Mouse (Mus musculus): ENCODE measurements around the gene Slc2a3. TPM values are rescaled to one million over a fixed set of nuclear protein-coding genes. Genes with fewer than 3 reads are reported as not detected.
A peak's percentile ranks its signal among the peaks of the same experiment; 100 is the strongest.
"Not testable (repeated sequence)": the region's sequence is repeated elsewhere in the genome, so short reads cannot be mapped to it uniquely, and the experiment has no call there.

Gene Slc2a3
- polyA plus RNA-seq, 1 experiment, result 101 TPM

DNA sequence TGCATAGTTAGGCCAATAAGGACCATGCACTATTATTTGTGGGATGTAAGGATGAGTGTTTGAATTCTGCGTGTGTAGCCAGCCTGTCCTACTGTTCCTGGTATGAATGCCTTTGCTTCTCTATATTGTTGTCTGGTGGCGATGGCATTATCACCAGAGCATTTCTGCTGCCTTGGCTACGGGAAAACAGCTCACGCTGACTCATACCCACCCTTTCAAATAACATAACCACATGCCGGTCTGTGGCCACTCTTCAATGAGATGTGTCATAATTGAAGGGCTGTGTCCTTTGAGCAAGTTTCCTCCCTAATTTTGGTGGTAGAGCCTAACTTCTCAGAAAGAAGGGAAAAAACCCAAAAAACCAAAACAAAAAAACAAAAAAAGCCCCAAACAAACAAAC lies 42.7 kb downstream of the Slc2a3 start:
- no peaks in the 10 kb centered on the region; the same call in 1 of the 2 replicates for H3K4me1 ChIP-seq (ENCODE audit: control insufficient read depth, insufficient read depth, low read length)
- TF ChIP-seq POLR2A (IDR thresholded peaks at IDR 0.05; ENCODE audit: extremely low read depth, insufficient read depth, low read length) (no peak), CTCF (IDR thresholded peaks at IDR 0.05; ENCODE audit: extremely low read depth, insufficient read depth, low read length) (no peak)
- H3K27ac ChIP-seq (ENCODE audit: insufficient read depth, low read length), result no peak overlapping the region
- H3K4me3 ChIP-seq (ENCODE audit: insufficient read depth, low read length), result no peak overlapping the region

DNA sequence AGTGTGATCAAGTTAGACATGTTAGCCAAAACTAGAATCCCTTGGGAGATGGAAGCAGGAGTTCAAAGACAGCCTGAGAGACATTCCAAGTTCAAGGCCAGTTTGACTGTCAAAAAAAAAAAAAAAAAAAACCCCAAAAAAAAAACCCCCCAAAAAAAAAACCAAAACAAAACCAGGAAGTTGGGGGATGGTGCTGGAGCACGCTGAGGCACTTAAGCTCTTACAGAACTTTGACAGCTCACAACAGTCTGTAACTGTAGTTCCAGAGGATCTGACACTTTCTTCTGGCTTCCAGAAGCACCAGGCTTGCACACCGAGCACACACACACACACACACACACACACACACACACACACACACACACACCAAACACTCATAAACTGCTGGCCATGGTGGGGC lies 45.5 kb downstream of the Slc2a3 start:
- Histone ChIP-seq H3K4me3 (ENCODE audit: insufficient read depth, low read length) (no peak overlapping the region), H3K27ac (ENCODE audit: insufficient read depth, low read length) (no peak overlapping the region), H3K4me1 (ENCODE audit: control insufficient read depth, insufficient read depth, low read length) (no peaks in the 10 kb centered on the region; the same call in 1 of the 2 replicates)
- TF ChIP-seq CTCF (IDR thresholded peaks at IDR 0.05; ENCODE audit: extremely low read depth, insufficient read depth, low read length) (no peak), POLR2A (IDR thresholded peaks at IDR 0.05; ENCODE audit: extremely low read depth, insufficient read depth, low read length) (no peak)

DNA sequence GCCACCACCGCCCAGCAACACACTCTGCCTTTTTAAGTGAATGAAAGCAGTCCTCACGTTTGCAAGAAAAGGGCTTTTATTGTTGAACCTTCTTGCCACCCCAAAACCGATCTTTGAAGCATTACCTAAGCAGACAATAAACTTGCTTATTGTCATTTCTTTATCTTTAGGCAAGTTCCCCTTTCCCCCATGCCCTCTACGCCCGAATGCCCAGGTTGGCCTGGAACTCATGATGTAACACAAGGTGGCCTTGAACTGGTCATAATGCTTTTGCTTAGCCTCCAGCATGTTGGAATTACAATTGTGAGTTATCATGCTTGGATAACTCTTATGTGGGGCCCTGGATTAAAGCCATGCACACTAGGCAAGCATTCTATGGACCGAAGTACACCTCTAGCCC lies 50.9 kb downstream of the Slc2a3 start:
- Histone ChIP-seq H3K27ac (ENCODE audit: insufficient read depth, low read length) (no peak overlapping the region), H3K4me3 (ENCODE audit: insufficient read depth, low read length) (no peak overlapping the region), H3K4me1 (ENCODE audit: control insufficient read depth, insufficient read depth, low read length) (no peaks in the 10 kb centered on the region)
- TF ChIP-seq POLR2A (IDR thresholded peaks at IDR 0.05; ENCODE audit: extremely low read depth, insufficient read depth, low read length) (no peak), CTCF (IDR thresholded peaks at IDR 0.05; ENCODE audit: extremely low read depth, insufficient read depth, low read length) (no peak)

DNA sequence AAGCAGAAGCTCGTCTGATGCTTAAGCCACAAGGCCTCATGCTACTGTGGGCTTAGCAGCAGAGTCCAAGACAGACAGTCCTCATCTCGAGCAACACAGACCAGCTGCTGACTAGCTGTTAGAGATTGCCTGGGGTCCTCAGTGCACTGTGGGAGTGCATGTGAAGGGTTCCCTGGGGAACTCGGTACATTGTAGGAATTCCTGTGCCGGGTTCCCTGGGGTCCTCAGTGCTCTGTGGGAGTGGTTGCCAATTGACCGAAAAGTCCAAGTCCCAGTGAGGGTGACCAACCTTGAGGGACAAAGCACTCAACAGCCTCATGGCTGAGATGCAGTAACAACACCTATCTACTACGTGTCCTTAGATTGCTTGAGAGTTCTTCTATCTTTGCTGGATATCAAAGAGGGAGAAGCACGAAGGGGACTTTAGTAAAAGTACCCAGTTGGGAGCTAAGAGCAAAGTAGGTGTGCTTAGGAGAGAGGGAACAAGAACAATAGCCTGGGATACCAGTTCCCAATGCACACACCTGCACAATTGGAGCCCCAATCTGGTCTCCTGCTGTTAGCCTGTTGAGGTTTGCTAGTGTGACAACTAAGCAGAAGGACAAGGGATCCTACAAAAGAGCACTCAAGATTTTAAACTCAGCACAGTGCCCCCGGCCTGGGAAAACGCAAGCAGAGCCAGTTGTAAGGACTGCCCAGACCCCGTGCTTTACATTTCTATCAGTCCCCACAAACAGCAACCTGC lies 56.8 kb downstream of the Slc2a3 start:
- no peak overlapping the region for H3K4me3 ChIP-seq (ENCODE audit: insufficient read depth, low read length)
- no peak overlapping the region for H3K27ac ChIP-seq (ENCODE audit: insufficient read depth, low read length)
- peaks cover 5% of the 10 kb centered on the region for H3K4me1 ChIP-seq (ENCODE audit: control insufficient read depth, insufficient read depth, low read length)
- no peak for TF ChIP-seq CTCF (IDR thresholded peaks at IDR 0.05; ENCODE audit: extremely low read depth, insufficient read depth, low read length)
- TF ChIP-seq POLR2A (IDR thresholded peaks at IDR 0.05; ENCODE audit: extremely low read depth, insufficient read depth, low read length), result no peak

DNA sequence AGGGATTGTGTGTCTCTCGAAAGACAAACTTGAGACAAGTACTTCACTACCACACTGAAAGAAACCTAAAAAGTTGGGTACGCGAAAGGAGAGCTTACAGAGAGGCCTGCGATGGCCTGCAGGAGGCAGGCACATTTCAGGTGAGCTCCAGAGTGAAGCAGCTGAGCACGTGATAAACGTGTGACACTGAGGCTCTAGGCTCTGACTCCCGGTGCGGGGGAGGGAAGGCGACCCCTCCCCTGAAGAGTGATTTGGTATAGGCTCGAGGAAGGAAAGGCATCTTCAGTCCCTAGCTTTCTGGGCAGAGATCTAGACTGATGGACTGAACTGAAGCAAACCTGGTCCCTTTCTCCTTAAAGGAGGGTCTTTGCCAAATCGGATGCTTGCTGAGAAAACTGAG lies 58.1 kb downstream of the Slc2a3 start:
- Histone ChIP-seq H3K4me1 (ENCODE audit: control insufficient read depth, insufficient read depth, low read length) (peaks cover 5% of the 10 kb centered on the region), H3K4me3 (ENCODE audit: insufficient read depth, low read length) (no peak overlapping the region), H3K27ac (ENCODE audit: insufficient read depth, low read length) (no peak overlapping the region)
- no peak for TF ChIP-seq POLR2A (IDR thresholded peaks at IDR 0.05; ENCODE audit: extremely low read depth, insufficient read depth, low read length)
- no peak for TF ChIP-seq CTCF (IDR thresholded peaks at IDR 0.05; ENCODE audit: extremely low read depth, insufficient read depth, low read length)

DNA sequence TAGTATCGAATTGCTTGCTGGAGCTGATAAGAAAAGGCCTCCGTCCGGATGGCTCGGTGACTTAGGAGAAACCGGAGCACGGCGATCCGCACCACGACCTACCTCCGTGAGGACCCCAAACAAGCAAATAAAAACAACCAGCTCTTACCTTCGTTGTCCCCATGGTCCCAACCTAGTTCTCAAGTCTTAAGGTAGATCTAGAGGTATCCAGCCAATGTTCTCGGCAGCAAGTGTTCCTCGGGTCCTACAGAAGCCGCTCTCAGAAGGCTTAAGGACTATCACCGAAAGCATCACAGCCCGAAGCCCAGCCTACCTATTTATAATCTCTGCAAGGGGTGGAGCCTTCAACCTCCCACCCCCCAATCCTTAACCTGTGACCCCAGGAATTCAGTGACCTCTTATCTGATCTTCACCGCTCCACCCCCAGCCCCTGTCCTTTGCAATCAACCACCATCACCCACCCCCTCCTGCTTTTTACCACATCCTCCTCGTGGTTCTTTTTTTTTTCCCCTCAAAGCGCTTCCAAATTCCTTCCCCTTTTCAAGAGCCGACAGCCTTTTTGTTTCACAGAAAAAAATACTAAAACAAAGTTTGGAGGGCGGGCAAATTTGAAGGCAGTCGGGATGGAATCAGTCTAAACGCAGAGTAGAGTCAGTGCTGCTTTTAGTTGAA lies 59.1 kb downstream of the Slc2a3 start:
- peaks cover 5% of the 10 kb centered on the region for H3K4me1 ChIP-seq (ENCODE audit: control insufficient read depth, insufficient read depth, low read length)
- TF ChIP-seq POLR2A (IDR thresholded peaks at IDR 0.05; ENCODE audit: extremely low read depth, insufficient read depth, low read length) (peak; percentile 94), CTCF (IDR thresholded peaks at IDR 0.05; ENCODE audit: extremely low read depth, insufficient read depth, low read length) (no peak)
- peak overlapping the region; percentile 24 for H3K27ac ChIP-seq (ENCODE audit: insufficient read depth, low read length)
- peak overlapping the region; percentile 88 for H3K4me3 ChIP-seq (ENCODE audit: insufficient read depth, low read length)

DNA sequence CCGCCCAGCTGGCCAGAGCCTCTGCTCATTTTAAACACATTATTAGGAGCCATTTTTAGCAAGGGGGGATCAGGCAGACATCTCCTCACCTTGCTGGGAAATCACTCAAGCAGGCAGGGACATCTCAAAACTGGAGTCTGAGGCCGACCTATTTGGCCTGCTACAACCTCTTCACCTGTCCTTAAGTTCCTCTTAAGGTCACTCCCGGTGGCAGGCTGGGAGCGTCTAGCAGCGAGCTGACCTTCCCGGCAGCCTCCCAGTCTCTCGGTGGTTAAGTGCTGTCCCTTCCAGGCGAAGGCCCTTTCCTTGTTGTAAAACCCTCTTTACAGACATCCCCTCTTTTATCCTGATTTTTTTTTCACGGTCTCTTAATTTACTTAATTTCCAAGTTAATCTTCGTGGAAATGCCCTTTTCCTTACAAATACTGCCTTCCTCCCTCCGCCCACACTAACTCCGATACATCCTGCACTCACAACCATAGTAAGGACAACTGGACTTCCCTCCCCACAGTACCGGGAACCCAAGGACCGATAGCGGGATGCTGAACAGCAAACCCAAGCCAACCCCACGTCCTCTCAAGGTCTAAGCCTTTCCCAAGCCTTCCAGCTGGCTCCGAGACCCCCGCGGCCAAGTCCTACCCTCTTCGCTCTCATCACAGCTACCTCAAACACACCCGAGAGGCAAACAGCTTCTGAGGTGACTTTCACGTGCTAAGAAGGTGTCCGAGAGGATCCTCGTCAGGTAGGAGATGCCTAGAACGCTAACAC lies 59.8 kb downstream of the Slc2a3 start:
- H3K4me1 ChIP-seq (ENCODE audit: control insufficient read depth, insufficient read depth, low read length), result peaks cover 5% of the 10 kb centered on the region
- TF ChIP-seq POLR2A (IDR thresholded peaks at IDR 0.05; ENCODE audit: extremely low read depth, insufficient read depth, low read length), result no peak
- TF ChIP-seq CTCF (IDR thresholded peaks at IDR 0.05; ENCODE audit: extremely low read depth, insufficient read depth, low read length), result no peak
- H3K4me3 ChIP-seq (ENCODE audit: insufficient read depth, low read length), result peak overlapping the region; percentile 88
- peak overlapping the region; percentile 71 for H3K27ac ChIP-seq (ENCODE audit: insufficient read depth, low read length)

DNA sequence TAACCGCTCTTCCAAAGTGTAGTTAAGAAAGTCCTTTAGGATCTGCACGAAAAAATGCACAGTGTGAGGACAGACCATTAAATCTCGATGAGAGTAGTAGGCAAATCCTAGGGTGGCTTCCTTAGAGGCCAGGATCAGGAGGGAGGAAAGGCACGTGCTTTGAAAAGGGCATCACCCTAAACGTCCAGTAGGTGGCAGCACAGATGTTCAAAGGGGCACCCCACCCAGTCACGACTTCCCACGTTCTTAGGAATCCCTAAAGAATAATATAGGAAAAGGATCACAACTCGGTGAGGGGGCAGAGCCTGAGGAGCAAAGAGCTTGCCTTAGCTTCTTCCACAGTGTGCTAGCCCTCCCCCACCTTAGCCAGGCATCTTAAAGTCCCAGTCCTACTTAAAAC lies 61.5 kb downstream of the Slc2a3 start:
- Histone ChIP-seq H3K4me1 (ENCODE audit: control insufficient read depth, insufficient read depth, low read length) (peaks cover 5% of the 10 kb centered on the region), H3K27ac (ENCODE audit: insufficient read depth, low read length) (no peak overlapping the region), H3K4me3 (ENCODE audit: insufficient read depth, low read length) (peak overlapping the region; percentile 88)
- peak; percentile 77 for TF ChIP-seq CTCF (IDR thresholded peaks at IDR 0.05; ENCODE audit: extremely low read depth, insufficient read depth, low read length)
- 0 out of 2 replicates have a peak, but pooled peaks have one; percentile 27 for TF ChIP-seq POLR2A (IDR thresholded peaks at IDR 0.05; ENCODE audit: extremely low read depth, insufficient read depth, low read length)

DNA sequence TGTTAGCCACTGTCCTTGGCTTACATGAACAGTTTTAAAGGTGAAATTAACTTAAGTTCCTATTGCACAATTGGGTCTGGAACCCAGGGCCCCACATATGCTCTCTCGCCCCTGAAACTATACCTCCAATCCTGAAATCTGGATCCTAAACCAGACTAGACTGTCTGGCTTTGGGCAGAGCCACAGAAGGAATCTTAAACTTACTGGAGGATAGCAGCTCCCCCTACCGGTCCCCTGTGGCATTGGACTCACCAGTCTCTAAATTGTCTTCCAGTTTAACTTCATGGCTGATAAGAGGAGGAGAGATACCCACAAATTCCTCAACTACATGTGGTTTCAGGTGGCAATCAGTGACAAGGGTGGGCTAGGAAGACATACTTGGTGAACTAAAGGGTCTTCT lies 81.5 kb downstream of the Slc2a3 start:
- H3K27ac ChIP-seq (ENCODE audit: insufficient read depth, low read length), result no peak overlapping the region
- H3K4me3 ChIP-seq (ENCODE audit: insufficient read depth, low read length), result no peak overlapping the region
- no peaks in the 10 kb centered on the region for H3K4me1 ChIP-seq (ENCODE audit: control insufficient read depth, insufficient read depth, low read length)
- TF ChIP-seq CTCF (IDR thresholded peaks at IDR 0.05; ENCODE audit: extremely low read depth, insufficient read depth, low read length) (peak; percentile 93), POLR2A (IDR thresholded peaks at IDR 0.05; ENCODE audit: extremely low read depth, insufficient read depth, low read length) (no peak)

DNA sequence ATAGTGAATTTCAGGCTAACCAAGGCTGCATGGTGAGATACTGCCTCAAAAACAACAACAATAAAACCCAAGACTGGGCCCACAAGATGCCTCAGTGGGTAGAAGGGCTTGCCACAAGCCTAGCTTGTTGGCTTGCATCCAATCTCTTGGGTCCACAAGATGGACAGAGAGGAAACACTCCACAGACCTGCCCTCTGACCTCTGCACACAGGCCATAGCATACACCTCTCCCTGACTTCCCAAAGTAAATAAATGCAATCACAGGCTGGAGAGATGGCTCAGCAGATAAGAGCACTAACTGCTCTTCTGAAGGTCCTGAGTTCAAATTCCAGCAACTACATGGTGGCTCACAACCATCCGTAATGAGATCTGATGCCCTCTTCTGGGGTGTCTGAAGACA lies 83.2 kb downstream of the Slc2a3 start:
- H3K27ac ChIP-seq (ENCODE audit: insufficient read depth, low read length); H3K4me1 ChIP-seq (ENCODE audit: control insufficient read depth, insufficient read depth, low read length); H3K4me3 ChIP-seq (ENCODE audit: insufficient read depth, low read length): not testable (repeated sequence)
